Mouse (Mus musculus) induced T-regulatory cell, adult 2 months (primary cell): ENCODE results near the gene Gm5800.
"Not testable (repeated sequence)": the region's sequence is repeated elsewhere in the genome, so short reads cannot be mapped to it uniquely, and the experiment has no call there.

ENCODE experiments used
- DNase-seq: peaks from one replicate; pipeline ENCODE4 v3.0.0-alpha.2; 2012; ENCODE audit warnings: low read depth

The Gm5800 gene

DNA sequence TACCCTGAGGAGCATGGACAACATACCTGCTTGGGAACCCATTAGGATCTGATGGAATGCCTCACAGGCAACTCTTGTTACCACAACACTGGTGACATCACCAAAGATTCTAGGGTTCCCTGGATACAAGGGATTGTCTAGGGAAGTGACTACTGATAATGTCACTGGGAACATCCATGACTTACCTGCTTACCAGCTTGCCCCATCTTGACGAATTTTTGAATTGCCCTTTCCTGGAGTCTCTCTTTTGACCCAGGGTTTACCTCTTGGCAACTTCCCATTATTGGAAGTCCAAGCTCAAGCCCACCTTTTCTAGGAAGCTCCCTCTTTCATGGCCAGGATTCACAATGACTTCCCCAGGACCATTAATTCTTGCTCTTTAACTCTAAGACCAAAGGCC, at the start of gene Gm5800:
Gm5800 (minus strand) TSS at position 101 of the 400 bp plus-strand sequence.
- no peak for DNase-seq

- DNase-seq = no peak
These were observed 39.0 kb upstream of the Gm5800 start for GRCm38 (mm10) chr14:51755944-51756343.

GRCm38 (mm10) chr14:51740347-51741170, 23.6 kb upstream of the Gm5800 start:
- no peak for DNase-seq

DNA sequence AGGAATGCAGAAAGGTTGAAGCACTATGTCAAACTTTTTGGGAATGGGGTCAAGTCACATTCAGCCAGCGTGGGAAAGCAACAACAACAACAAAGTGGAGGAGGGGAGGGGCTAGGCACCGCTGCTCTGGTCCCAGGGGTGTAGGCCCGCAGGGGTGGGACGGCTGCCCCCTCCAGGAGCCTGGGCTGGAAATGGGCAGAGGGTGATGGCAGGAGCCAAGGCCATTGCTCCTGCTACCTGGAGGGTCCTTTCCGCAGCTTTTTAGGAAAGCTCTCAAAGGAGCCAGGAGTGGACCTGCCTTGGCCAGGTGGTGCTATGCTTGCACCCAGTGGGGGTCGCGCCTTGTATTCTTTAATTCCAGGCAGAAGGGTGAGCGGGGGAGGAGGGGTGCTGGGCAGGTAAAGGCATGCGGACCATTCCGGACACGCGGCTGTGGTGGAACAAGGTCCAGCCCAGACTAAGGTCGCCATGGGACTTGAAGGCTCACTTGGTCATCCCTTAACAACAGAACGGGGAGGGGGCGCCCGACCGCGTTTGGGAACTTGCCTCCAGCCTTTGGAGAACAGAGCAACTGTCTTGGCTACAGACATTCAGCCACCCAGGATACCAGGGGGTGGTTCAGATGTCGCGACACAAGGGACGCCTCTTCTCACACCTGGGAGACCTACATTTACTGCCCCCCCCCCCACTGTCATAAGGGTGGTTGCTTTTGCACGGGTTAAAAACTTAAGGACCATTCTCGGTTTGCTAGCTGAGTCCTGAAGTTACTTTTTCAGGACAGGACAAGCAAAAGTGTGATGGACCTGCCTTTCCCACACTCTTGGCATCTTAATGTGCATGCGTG, 22.4 kb upstream of the Gm5800 start:
- no peak for DNase-seq

DNA sequence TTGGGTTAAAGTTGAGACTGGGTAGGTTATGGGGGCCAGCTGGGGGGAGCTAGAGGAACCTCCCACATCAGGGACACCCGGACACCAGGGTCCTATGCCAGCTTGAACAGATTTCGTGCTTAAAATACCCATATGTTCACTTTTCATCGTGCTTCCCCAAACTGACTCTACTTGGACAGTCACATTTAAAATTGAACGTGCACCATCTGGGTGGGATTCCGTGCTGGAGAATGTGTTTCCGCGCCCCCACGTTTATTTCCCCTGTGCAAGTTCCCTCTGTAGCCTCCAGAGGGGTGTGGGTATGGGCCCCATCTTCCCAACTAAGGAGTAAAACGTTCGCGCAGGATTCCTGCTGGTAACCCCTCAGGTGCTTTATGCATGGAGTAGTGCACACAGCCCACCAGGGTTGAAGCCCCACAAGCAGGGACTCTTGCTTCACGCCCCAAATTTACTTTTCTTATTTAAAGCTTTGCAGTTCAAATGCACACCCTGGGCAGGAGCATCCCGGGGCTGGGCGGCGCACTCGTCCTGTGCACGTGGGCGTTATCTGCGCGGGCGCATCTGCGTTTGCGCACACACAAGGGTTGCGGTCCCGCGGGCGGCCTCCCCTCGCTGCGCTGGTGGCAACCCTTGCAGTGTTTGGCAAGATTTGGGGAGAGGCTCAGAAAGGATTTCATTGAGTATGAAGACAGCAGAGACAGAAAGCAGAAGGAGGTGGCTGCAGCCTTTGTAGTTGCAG, 21.6 kb upstream of the Gm5800 start:
- no peak for DNase-seq

DNA sequence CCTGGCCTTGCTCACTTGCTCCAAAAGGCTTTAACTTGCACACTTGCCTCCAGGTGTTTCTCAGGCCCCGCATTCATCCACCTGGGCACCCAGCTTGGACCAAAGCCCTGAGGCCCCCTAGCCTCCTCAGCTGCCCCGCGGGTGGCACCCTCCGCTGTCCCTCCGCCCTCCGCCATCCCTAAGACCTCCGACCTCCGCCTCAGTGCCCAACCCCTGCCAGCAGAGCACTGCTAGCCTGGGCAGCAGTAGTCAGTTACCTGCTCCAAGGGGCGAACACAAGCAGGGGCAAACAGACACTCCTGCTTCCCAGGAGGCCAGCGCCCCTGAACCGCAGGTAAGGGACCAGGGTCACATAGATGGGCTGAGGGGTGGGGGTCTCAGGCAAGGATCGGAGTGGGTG, 21.0 kb upstream of the Gm5800 start:
- no peak for DNase-seq

GRCm38 (mm10) chr14:51695368-51695767, 21.6 kb downstream of the Gm5800 start, which contains the start of gene Gm17079:
TSS of gene Gm17079 (minus strand) at chr14:51695468.
- DNase-seq = not testable (repeated sequence)

DNA sequence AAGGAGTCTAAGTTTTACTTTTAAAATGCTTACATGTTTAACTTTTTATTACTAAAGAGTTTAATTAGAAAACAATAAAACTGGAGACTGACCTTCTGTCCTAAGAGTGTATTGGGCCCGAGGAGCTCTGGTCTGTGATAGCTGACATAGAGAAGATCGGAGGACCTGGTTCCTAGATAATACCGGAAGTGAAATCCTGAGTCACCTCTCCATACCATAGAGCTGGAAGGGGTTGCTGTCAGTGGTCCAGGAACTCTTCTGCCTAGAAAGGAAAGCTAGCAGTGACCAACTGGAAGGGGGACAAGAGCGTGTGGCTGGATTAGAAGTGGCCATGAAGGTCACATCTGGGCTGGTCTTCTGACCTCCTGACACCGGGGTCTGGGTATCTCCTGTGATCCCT, 39.7 kb downstream of the Gm5800 start:
- DNase-seq = no peak
